Mouse (Mus musculus) B cell, adult 2 months (primary cell): ENCODE data around the gene Mgea5.

ENCODE experiments used
- DNase-seq, 2 experiments: peaks; one replicate each; pipeline ENCODE4 v3.0.0; 2022

Mgea5 gene

DNA sequence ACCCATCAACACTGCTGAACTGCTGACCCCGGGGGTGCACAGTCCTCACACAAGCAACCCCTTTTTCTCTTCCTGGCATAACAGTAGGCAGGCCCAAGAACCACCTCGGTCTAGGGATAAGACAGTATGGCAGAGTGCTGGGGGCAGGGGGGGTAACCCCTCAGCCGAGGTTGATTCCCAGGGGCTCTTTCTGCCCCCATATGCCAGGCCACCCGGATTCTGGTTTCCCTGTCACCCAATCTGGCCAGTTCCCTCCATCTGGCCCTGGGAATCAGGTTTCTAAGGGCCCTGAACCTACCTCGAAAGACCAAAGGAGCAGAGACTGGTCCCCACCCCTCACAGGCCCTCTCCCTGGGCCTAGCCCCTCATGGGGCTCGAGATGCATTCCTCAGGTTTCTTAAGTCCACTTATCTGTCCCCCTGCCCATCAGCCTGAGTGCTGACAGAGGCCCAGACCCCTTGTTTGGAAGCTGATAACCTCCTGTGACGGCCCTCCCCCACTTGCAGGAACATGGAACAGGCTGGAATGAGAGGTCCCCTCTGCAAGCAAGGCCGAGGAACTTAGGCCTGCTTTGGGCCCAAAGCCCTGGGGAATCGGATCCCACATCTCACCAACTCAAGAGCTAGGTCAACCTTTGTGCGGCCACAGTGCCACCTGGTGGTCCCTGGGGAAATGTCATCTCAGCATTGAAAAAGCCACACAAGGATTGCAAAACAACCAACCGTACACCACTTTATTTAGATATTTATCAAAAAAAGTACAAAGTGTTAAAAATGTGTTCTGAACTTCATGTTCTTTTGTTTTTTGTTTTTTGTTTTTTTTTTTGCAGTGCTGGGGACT lies 36.4 kb downstream of the Mgea5 start:
- DNase-seq = peak; percentile 89 to 90

DNA sequence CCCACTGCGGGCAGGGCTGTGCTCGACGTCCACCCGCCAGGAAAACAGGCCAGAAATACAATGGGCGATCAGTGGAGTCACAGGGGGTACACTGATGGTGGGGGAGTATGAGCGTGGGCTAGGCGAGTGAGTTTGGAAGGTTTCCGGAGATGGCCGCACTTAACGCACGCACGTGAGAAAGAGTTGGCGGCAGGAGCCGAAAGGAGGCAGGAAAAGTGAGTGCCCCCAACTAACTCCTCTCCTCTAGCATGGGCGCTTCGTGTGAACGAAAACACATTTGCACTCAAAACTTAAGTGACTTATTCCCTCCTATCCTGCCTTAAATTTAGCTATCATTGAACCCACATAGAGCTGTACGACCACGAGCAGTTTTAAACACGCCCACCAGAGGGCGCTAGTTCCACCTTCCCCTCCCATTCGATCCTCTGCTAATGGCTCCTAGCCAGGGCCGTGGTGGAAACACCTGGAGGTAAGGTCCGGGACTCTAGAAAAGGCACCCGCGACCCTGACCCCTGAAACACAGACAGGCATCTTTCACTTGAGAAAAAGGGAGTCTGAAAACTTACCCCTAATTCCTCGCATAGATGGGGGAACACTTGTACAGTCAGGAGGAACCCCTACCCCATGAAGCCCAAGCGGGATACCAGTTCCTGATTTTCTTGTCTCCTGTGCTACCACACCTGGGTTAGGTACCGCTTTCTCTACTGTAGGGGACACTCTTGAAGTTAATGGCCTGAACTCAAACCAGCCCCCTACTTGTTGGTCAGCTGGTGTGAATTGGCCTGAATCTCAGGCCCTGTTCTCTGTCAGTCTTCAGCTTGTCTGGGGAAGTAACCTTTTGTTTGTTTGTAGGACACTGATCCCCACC lies 37.2 kb downstream of the Mgea5 start:
- DNase-seq = peak; percentile 86 to 87

DNA sequence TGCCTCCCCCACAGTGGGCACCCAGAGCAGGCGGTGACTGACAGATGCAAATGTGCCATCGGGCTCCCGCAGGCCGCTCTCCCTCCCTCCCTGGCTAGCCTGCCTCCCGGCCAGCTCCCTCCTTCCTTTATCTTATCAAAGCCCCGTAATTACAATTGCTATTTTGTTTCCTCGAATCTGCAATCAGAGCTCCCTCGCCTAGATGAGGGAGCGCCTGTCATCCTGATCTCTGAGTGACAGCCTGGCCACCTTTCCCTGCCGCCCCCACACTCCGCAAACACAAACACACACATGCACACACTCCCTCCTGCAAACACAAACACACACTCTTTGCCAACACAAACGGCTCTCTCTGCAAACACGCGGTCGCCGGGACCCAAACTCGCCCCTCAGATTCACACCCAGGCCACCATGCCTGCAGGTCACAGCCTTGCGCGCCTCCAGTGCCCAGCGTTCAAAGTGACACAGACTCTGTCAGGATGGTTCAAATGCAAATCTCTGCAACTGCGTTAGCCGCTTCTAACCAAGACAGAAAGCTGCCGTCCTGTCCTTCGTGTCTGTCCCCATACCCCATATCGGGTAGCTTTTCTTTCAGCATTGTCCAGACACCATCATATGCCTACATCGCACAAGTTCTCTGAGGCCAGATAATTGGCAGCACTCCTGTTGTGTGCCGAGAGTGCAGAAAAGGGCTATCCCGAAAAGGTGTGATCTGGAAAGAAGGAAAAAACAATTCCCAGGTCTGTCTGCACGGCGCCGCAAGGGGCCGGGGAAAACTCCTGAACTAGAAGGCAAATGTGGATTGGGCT lies 38.1 kb downstream of the Mgea5 start:
- no peak for DNase-seq

DNA sequence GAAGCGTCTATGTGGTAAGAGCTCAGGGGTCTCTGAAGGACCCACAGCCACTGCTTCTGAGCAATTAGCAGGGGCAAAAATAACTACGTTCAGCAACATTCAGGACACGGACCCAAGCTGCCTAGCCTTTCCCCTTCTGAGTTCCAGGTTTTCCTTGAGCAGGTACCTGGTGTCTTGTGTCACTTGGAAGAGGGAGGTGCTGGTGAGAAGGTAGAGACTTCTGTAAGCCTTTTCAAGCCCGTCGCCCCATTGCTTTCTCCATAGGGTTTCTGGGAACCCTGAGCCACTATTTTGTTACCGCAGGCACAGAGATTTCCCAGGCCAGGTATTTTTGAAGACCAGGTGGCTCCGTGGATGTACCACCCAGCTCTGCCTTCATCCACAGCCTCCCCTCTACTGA lies 40.0 kb downstream of the Mgea5 start:
- DNase-seq = no peak

DNA sequence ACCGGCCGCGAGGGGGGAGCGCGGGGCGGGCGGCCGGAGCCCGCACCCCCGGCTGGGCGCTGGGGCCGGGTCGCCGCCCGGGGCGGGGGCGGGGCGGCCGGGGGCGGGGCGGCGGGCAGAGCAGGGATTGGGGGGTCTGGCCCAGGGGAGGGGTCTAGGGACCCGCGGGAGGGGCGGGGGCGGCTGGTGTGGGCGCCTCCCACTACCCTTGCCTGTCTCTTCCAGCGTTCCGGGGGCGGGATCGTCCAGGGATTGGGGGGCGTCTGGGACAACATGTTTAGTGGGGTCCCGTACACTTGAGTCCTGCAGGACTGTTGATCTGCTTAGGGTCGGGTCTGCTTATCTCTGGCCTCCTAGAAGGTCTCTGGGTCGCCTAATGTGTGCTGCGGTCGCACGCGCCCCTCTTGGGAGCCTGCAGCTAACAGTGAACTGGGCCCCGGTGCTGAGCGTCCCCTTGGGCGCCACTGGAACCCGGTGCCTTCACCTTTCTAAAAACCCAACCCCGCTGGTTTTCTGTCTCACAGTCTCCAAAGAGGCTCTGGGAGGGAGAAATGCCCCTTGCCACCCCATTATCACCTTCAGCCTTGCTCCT lies 40.6 kb downstream of the Mgea5 start:
- DNase-seq = no peak

DNA sequence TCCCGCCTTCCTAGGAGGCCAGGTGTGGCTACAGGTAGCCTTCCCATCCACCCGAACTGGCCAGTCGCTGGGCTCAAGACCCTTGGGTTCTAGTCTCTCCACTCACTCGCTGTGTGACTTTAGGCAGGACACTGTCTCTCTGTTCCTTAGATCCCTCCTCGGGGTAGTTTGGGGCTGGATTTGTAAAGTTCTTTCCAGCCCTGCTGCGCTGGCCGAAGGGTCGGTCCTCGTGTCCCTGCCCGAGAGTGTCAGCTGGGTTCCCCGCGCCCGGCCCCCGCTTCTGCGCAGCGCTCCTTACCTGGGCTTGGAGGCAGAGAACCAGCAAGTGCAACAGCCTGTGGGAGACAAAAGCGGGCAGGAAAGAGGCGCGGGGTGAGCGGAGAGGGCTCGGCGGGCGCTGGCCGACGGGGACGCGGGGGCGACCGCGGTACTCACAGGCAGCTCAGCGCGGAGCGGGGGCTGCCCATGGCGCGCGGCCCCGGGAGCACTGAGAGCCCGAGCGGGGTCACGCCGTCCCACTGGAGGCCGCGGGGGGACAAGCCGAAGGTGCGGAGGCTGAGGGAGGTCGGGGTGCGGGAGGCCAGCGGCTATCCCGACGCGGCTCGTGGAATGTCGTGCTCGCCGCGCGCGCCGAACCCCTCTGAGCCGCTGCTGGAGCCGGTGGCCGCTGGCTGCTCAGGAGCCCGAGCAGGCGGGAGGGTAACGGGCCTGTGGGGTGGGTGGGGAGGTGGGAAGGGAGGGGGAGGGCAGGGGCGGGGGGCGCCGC lies 41.2 kb downstream of the Mgea5 start, which contains the start of gene Fgf8:
Gene Fgf8, minus strand, starts transcription at position 698 of the 766 bp plus-strand sequence.
- peak; percentile 23 to 28 for DNase-seq

DNA sequence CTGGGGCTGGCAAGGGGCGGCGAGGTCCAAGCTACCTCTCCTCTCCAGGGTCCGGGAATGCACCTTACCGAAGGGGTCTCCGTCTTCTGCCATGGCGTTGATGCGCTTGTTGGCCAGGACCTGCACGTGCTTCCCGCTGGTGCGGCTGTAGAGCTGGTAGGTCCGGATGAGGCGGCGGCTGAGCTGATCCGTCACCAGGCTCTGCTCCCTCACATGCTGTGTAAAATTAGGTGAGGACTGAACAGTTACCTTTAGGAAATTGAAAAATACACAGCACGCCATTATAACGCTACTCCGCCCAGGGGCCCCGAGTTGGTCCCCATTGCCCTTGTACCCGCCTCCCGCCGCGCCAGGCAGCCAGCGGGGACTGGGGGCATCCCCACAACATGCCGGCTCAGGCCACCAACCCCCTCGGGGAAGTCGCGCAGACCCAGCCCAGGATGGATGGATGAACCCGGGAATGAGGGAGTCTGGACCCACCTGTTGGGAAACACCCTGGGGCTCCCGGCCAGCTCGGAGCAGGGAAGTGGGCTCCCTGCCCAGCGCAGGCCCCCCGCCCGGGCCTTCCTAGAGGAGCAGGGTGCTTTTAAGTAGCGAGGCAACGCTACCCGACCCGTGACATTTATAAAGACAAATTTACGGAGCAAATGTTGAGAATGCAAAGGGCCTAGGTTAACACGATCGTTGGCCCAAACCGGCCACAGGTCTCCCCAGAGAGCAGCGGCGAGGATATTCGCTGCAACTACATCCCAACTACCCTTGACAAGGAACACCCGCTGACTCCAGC lies 42.0 kb downstream of the Mgea5 start:
- DNase-seq = peak in 1 of 2 experiments; percentile 21

DNA sequence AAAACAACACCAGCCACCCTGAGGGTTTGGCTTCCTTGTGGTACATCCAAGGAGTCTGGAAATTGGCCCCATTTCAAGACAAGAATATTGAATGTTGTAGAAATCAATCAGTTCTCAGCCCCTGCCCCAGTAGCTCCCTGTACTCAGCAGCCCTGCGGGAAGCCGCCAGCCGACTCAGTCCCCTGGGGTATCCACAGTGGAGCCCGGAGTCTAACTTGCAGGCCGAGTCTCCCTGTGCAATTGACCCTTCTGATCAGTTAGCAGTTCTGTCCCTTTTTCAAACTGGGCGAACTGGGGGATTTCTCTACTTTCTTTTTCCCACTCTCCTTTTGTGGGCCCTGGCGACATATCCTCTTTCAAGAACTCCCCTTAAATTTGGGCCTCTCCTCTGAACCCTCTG lies 42.8 kb downstream of the Mgea5 start:
- DNase-seq = no peak

DNA sequence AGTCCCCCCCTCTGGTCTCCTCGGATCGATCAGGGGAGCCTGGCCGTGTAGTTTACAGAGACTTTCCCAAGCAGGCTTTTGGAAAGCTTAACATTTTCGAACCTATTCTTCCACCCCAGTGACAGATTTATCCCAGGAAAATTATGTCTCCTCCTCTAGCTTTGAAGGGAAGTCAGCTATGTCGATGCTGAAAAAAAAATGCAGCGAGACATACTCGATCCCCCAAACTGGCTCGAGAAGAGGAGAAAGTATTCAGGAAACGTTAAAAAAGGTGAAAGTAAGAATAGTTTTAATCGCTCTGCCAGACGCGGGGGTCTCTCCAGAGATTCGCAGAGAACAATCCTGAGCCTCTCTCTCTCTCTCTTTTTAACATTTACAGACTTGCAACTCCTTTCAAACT lies 43.4 kb downstream of the Mgea5 start:
- DNase-seq = no peak

DNA sequence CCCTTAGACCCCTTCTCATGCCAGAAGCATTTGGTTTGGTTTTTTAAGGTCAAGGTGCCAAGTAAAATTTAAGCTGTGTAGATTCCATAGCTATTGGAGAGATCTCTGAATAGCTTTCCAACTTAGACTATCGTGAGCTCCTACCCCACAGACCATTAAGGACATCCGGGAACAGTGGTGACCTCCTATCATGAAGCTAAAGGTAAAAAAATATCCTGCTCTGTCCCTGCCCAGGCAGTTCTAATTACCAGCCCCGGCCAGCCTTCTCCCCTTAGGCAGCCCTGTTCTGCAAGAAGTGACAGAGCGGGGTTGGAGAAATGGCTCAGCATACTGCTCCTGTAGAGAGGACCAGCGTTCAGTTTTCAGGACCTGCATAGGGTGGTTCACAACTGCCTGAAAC lies 45.1 kb downstream of the Mgea5 start:
- no peak for DNase-seq

DNA sequence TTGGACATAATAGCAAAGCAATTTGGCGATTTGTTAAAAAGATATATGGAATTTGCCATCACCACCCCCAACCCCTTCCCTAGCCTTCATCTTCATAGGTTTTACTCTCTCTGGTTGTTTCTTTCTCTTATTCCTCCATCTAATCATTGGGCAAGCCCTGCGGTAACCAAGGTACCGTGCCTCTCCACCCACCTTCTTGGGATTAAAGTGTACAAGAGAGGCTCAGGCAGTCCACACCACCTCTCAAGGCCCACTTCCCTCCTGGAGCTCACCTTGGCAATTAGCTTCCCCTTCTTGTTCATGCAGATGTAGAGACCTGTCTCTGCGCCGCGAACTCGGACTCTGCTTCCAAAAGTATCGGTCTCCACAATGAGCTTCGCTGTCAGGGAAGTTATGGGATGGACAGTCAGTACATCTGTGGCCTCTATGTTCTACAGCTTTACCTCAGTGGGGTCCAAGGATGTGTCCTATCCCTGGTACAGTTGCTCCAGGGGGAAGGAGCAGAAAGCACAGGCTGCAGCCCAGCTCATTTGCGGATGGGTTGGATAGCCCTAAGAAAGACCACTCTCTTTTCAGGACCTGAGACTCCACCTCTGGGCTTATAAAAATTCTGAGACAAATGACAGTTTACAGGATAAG lies 45.7 kb downstream of the Mgea5 start:
- no peak for DNase-seq

DNA sequence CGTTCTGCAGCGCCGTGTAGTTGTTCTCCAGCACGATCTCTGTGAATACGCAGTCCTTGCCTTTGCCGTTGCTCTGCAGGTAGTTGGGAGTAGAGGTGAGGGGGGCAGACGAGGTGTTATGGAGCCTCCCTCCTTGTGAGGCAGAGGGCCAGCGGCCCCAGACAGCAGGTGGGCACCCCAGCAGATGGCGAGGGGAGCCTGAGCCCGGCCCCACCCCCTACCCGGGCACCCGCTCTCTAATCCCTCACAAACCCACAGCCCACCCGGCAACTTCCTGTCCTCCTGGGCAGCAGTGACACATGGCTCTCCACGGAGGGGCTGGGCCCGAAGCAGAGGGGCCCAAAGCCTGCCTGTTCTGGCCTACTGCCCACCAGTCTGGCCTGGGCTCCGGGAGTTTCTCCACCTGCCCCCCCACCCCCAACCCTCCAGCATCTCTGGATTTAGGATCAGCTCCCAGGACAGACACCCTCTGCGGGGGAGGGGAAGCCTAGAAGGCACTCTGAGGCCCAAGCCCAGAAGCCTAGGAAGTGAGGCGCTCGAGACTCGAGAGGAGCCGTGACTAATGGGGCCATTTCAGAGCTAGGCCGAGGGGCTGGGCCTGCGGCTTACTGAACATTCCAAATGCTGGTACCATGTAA lies 46.3 kb downstream of the Mgea5 start:
- DNase-seq = no peak

DNA sequence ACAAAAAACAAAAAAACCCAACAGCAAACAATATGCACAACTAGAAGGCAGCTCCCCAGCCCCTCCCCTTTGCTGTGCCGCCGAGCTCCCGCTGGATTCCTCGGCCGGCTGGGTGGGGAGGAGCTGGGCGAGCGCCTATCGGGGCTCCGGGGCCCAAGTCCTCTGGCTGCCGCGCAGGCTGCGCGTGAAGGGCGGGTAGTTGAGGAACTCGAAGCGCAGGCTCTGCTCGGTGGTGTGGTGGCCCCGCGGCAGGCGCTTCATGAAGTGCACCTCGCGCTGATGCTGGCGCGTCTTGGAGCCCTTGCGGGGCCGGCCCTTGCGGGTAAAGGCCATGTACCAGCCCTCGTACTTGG lies 46.8 kb downstream of the Mgea5 start:
- no peak for DNase-seq

DNA sequence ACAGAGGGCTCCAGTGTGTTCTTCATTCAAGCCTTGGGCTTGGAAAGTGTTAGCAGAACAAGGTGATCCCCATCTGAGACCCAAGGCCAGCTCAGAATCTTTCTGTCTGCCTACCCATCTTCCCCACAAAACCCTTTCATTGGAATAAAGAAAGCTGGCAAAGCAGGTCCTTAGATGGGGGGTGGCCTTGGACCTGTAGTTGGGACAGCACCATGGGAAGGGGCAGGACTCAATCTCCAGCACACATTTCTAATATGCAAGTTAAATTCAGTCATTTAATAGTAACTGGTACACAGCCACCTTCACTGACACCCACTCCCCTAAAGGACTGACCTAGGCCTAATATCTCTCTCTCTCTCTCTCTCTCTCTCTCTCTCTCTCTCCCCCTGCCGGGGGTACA lies 47.4 kb downstream of the Mgea5 start:
- no peak for DNase-seq

DNA sequence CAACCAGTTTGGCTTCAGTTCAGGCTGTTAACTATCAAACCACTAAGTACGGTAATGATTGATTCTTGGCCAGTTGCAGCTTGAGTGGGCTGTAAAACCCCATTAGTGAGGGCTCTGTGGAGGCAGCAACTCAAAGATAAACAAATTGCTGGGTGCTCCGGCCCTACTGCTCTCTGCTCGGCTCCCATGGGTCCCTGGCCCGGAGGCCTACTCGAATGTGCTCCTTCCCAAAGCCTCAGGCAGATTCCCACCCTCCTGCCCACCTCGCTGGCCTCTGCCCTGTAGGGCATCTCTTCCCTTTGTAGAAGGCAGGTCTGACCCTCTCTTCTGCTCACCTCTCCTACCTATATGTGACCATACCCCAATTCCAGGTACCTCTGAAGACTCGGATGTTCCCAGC lies 48.9 kb downstream of the Mgea5 start:
- DNase-seq = no peak

DNA sequence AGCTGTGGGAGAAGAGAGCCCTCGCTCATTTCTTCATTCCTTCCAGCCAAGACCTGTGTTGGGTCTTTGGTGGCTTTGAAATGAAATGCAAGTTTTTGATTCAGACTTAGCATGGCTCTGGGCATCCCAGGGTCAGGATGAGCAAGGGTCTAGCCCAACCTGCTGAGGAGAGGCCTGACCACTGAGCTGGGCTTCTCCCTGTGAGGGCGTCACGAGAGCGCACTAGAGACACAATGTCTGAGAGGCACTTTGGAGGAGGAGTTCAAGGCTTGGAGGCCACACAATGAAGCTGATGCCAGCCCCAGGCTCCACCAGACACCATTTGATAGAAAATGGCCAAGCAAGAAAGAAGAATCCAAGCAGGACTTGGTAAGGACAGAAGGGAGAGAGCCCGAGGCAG lies 49.4 kb downstream of the Mgea5 start:
- DNase-seq = no peak

DNA sequence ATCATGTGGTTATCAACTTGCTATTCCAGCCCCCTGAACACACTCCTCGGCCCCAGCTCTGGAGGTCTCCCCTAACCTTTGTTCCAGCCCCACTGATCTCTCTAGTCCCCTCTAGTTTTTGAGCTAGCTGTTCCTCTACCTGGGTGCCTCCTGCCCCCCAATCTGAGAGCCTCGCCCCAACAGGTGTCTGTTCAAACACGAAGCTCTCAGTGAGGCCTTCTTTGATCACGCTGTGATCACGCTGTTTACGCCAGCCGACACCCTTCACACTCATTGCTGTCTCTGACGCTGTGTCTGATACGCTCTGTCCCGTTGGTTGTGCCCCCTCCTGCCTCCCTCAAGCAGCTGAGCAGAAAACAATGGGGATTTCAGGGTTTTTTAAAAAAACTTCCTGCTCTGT lies 50.1 kb downstream of the Mgea5 start:
- DNase-seq = no peak

DNA sequence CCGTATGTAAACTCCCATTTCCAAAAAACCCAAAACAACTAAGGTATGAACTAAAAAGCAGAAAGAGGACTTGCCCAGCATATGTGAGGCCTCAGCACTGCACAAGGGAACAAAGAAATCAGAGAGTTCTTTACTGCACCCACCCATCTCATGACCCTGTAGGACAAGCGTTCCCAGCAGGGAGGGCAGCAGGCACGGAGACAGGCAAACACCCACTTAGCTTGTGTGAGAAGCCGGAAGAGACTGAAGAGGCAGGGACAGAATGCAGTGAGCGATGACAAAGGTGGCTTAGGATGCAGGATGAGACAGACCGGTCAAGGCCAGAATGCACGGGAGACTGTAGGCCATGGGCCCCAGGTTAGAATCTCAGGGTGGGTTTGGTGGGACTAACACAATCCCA lies 52.0 kb downstream of the Mgea5 start:
- DNase-seq = no peak

DNA sequence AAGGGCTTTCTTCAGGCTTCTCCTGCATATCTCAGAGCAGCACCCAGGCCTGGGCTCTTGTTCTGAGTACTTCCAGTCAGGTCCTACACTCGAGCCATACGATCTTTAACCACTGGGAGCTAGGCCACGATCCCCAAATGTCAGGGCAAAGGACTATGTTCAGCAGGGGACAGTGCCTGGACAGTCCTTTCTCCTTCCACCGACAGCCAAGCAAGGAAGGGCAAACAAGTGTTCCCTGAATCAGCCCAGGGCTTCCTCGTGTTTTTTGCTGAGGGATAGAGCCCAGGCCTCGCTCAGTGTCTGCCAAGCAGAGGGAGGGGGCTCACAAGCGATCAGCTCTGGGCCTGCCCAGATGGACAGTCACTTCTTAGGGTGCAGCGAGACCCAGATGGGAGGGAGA lies 53.6 kb downstream of the Mgea5 start:
- no peak for DNase-seq

DNA sequence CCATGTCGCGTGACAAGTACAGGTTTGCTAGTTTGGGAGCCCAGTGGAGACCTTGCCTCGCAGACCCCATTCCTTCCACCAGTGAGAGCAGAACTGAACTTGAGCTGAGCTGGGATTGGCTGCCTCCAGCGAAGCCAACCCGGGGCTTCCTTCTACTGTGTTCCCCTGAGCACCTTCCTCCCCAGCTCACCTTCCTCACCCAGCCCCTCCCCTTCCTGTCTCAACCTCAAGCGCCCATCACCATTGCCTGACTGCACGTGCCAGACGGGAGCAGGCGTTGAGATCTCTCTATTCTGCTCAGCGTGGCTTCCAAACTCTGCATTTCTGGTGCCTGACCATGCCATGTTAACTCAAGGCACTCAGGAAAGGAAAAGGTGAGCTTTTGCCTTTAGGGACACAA lies 56.4 kb downstream of the Mgea5 start:
- DNase-seq = no peak
